Mouse (Mus musculus): ENCODE data around the gene Cdkn1c. TPM values are rescaled to one million over a fixed set of nuclear protein-coding genes. Genes with fewer than 3 reads are reported as not detected.

Cdkn1c gene
- total and polyA plus RNA-seq, 3 experiments, result not detected

GRCm38 (mm10) chr7:143415070-143415469 lies 45.8 kb downstream of the Cdkn1c start:
- dilution Hi-C loops (cut with MboI; ENCODE audit: extremely low pct_ligation_motif_present, extremely low pct_unique_long_range_greater_than_20kb, low sequenced_read_pairs) (no loop called here), in situ Hi-C loops (cut with MboI; ENCODE audit: low pct_ligation_motif_present, low pct_unique_long_range_greater_than_20kb, low sequenced_read_pairs) (no loop called here)
- peaks cover 46% of the 10 kb centered on the region for H3K27me3 ChIP-seq (replicated peaks)
- no peaks in the 10 kb centered on the region for H3K79me2 ChIP-seq (replicated peaks; ENCODE audit: control insufficient read depth, extremely low read depth, insufficient read depth, poor library complexity, severe bottlenecking)
- peak; percentile 2 for DNase-seq (ENCODE audit: extremely low read depth)
- H3K9me3 ChIP-seq (replicated peaks; ENCODE audit: low read length), result no peaks in the 10 kb centered on the region
- no peak overlapping the region for H3K9ac ChIP-seq (ENCODE audit: insufficient read depth, low read depth)
- no peak overlapping the region for H3K27ac ChIP-seq (ENCODE audit: insufficient read depth, low read depth)
- no peaks in the 10 kb centered on the region for H3K36me3 ChIP-seq (replicated peaks in 1 of 2; ENCODE audit: control insufficient read depth in 1 of 2, insufficient read depth in 1 of 2, low read length in 1 of 2)
- peaks cover 0 to 16% of the 10 kb centered on the region in 2 experiments; a peak in 2 of 4 replicates for H3K4me1 ChIP-seq (ENCODE audit: control insufficient read depth in 1 of 2, insufficient read depth in 2 of 2)
- no peak overlapping the region for H3K4me2 ChIP-seq (ENCODE audit: insufficient read depth, low read depth, poor library complexity, severe bottlenecking)
- no peak overlapping the region for H3K4me3 ChIP-seq (replicated peaks in 1 of 3; ENCODE audit: low read depth in 2 of 3, low read length in 2 of 3, poor library complexity in 1 of 3)
- TF ChIP-seq ZNF384 (IDR thresholded peaks at IDR 0.05; ENCODE audit: low read depth, low read length), result no peak
- TF ChIP-seq KAT2A (IDR thresholded peaks at IDR 0.05; ENCODE audit: insufficient replicate concordance, low read length), result no peak
- TF ChIP-seq CHD1 (IDR thresholded peaks at IDR 0.05; ENCODE audit: low read depth, low read length), result no peak
- TF ChIP-seq HCFC1 (IDR thresholded peaks at IDR 0.05; ENCODE audit: low read depth, low read length), result no peak
- no peak for TF ChIP-seq USF2 (conservative IDR thresholded peaks at IDR 0.05; ENCODE audit: low read depth, low read length)
- TF ChIP-seq IRF4 (IDR thresholded peaks at IDR 0.05; ENCODE audit: low read depth, low read length), result no peak
- no peak for TF ChIP-seq SIN3A (IDR thresholded peaks at IDR 0.05; ENCODE audit: low read length)
- TF ChIP-seq CTCF (conservative IDR thresholded peaks at IDR 0.05 in 1 of 2, IDR thresholded peaks at IDR 0.05 in 1 of 2; ENCODE audit: low read depth in 2 of 2, low read length in 2 of 2), result no peak

GRCm38 (mm10) chr7:143412606-143413005 lies 48.2 kb downstream of the Cdkn1c start:
- in situ Hi-C loops (cut with MboI; ENCODE audit: low pct_ligation_motif_present, low pct_unique_long_range_greater_than_20kb, low sequenced_read_pairs) (no loop called here), dilution Hi-C loops (cut with MboI; ENCODE audit: extremely low pct_ligation_motif_present, extremely low pct_unique_long_range_greater_than_20kb, low sequenced_read_pairs) (no loop called here)
- Histone ChIP-seq H3K36me3 (replicated peaks in 1 of 2; ENCODE audit: control insufficient read depth in 1 of 2, insufficient read depth in 1 of 2, low read length in 1 of 2) (no peaks in the 10 kb centered on the region), H3K4me2 (ENCODE audit: insufficient read depth, low read depth, poor library complexity, severe bottlenecking) (no peak overlapping the region), H3K4me3 (replicated peaks in 1 of 3; ENCODE audit: low read depth in 2 of 3, low read length in 2 of 3, poor library complexity in 1 of 3) (no peak overlapping the region), H3K9me3 (replicated peaks; ENCODE audit: low read length) (no peaks in the 10 kb centered on the region), H3K9ac (ENCODE audit: insufficient read depth, low read depth) (no peak overlapping the region), H3K27ac (ENCODE audit: insufficient read depth, low read depth) (no peak overlapping the region), H3K27me3 (replicated peaks) (peaks cover 50% of the 10 kb centered on the region), H3K4me1 (ENCODE audit: control insufficient read depth in 1 of 2, insufficient read depth in 2 of 2) (peaks cover 0 to 19% of the 10 kb centered on the region in 2 experiments; a peak in 2 of 4 replicates), H3K79me2 (replicated peaks; ENCODE audit: control insufficient read depth, extremely low read depth, insufficient read depth, poor library complexity, severe bottlenecking) (no peaks in the 10 kb centered on the region)
- DNase-seq (ENCODE audit: extremely low read depth), result no peak
- TF ChIP-seq USF1 (IDR thresholded peaks at IDR 0.05; ENCODE audit: low read depth, low read length) (no peak), JUN (IDR thresholded peaks at IDR 0.05; ENCODE audit: insufficient read depth, low read depth, low read length) (no peak), POLR2A (IDR thresholded peaks at IDR 0.05; ENCODE audit: low read depth, low read length) (no peak), RCOR1 (conservative IDR thresholded peaks at IDR 0.05; ENCODE audit: low read depth, low read length) (no peak), E2F4 (IDR thresholded peaks at IDR 0.05; ENCODE audit: insufficient replicate concordance, low read depth, low read length) (no peak), ZNF384 (IDR thresholded peaks at IDR 0.05; ENCODE audit: low read depth, low read length) (no peak), TBP (conservative IDR thresholded peaks at IDR 0.05; ENCODE audit: low read depth, low read length) (no peak), CTCF (conservative IDR thresholded peaks at IDR 0.05 in 1 of 2, IDR thresholded peaks at IDR 0.05 in 1 of 2; ENCODE audit: low read depth in 2 of 2, low read length in 2 of 2) (no peak), ZKSCAN1 (IDR thresholded peaks at IDR 0.05; ENCODE audit: borderline replicate concordance, low read depth, low read length) (no peak), UBTF (IDR thresholded peaks at IDR 0.05; ENCODE audit: low read depth, low read length) (no peak), NELFE (IDR thresholded peaks at IDR 0.05; ENCODE audit: low read depth, low read length) (no peak), SIN3A (IDR thresholded peaks at IDR 0.05; ENCODE audit: low read length) (no peak), BHLHE40 (IDR thresholded peaks at IDR 0.05; ENCODE audit: low read depth, low read length) (no peak), ZMIZ1 (IDR thresholded peaks at IDR 0.05; ENCODE audit: low read depth, low read length) (no peak), POLR2AphosphoS2 (IDR thresholded peaks at IDR 0.05; ENCODE audit: low read depth, low read length) (no peak), MXI1 (IDR thresholded peaks at IDR 0.05; ENCODE audit: low read depth, low read length) (no peak), GABPA (IDR thresholded peaks at IDR 0.05; ENCODE audit: insufficient replicate concordance, low read depth, low read length) (no peak), MAX (IDR thresholded peaks at IDR 0.05; ENCODE audit: low read length) (no peak), MEF2A (IDR thresholded peaks at IDR 0.05; ENCODE audit: borderline replicate concordance, low read depth, low read length) (no peak)

Data from CH12.LX (cell line).